Mouse (Mus musculus) lung, postnatal 0 days (tissue): ENCODE measurements around the gene Nedd4. TPM values are rescaled to one million over a fixed set of nuclear protein-coding genes. Genes with fewer than 3 reads are reported as not detected.
A peak's percentile ranks its signal among the peaks of the same experiment; 100 is the strongest.

Experiments
- ATAC-seq: fragments of 200-750 bp; cut with Nextera tagmentation; 2 replicates; pipeline ENCODE4 v1.8.0; 2017; ENCODE audit warnings: moderate library complexity
- DNase-seq: peaks from one replicate; pipeline ENCODE4 v3.0.0-alpha.2; 2016; ENCODE audit warnings: low spot score
- H3K27ac ChIP-seq: fragments of 300-500 bp; sonication (generic); 2 replicates; pipeline ENCODE4 v1.5.1; 2014; ENCODE audit warnings: antibody characterized with exemption, mild to moderate bottlenecking, low read length, mixed read lengths
- H3K27me3 ChIP-seq: fragments of 300-500 bp; sonication (generic); replicated peaks from 2 replicates; pipeline ENCODE4 v1.6.1; 2014; ENCODE audit warnings: low read length, mixed read lengths; ENCODE audit not compliant: insufficient read depth
- H3K36me3 ChIP-seq: fragments of 300-500 bp; sonication (generic); 2 replicates; pipeline ENCODE4 v1.6.1; 2014; ENCODE audit warnings: low read length, mixed read lengths; ENCODE audit not compliant: insufficient read depth
- H3K4me1 ChIP-seq: fragments of 300-500 bp; sonication (generic); 2 replicates; pipeline ENCODE4 v1.6.1; 2014; ENCODE audit warnings: antibody characterized with exemption, low read depth, low read length, mixed read lengths; ENCODE audit not compliant: insufficient read depth
- H3K4me2 ChIP-seq: fragments of 300-500 bp; sonication (generic); replicated peaks from 2 replicates; pipeline ENCODE4 v1.6.1; 2014; ENCODE audit warnings: low read depth, mild to moderate bottlenecking, low read length, moderate library complexity, mixed read lengths
- H3K4me3 ChIP-seq: fragments of 300-500 bp; sonication (generic); 2 replicates; pipeline ENCODE4 v1.5.1; 2014; ENCODE audit warnings: low read depth, low read length
- H3K9ac ChIP-seq: fragments of 300-500 bp; sonication (generic); replicated peaks from 2 replicates; pipeline ENCODE4 v1.6.1; 2014; ENCODE audit warnings: low read depth, mild to moderate bottlenecking
- H3K9me3 ChIP-seq: fragments of 300-500 bp; sonication (generic); 2 replicates; pipeline ENCODE4 v1.6.1; 2016; ENCODE audit warnings: low read length, mixed read lengths
- CTCF ChIP-seq: IDR thresholded peaks from 2 replicates; pipeline ENCODE4 v1.5.1; 2016; ENCODE audit warnings: antibody characterized with exemption, mild to moderate bottlenecking
- EP300 ChIP-seq: IDR thresholded peaks from 2 replicates; pipeline ENCODE4 v1.6.1; 2016; ENCODE audit warnings: antibody characterized with exemption, mild to moderate bottlenecking, control low read depth
- WGBS: fragments of 180-500 bp; shearing (Covaris S2); extraction: QIAGEN DNeasy Blood & Tissue Kit; methylation state at CpG from one replicate; pipeline ENCODE4 v1.1.7; 2014; 5-methylcytosine and 5-hydroxymethylcytosine counted together
- polyA plus RNA-seq: library from polyadenylated mRNA; unstranded; fragments of >200 nt; fragmentation: Nextera tagmentation; extraction: Ambion mirVana; gene quantifications from 2 replicates; pipeline ENCODE4 v1.2.1, GENCODE M21; 2015

Gene Nedd4
- polyA plus RNA-seq, 1 experiment from 2014 or later: 264 TPM

DNA sequence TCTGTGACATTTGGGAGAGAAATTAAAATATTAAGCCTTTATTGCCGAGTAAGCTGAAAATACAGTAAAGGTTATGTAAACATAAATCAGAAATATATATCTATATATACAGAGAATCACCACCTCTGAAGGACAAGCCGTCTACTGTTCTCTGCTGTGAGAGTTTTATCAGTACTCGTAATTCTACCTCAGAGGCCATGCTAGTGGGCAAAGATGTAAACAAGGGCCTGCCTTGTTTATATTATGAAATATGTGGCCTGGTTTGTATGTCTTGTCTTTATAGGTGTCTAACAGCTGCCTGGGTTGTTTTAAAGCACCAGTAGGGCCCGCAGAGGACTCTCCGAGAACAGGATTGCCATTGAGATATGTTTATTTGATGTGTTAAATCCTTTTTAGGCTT is 29.8 kb downstream of the Nedd4 start:
- no peak for ATAC-seq
- H3K9ac ChIP-seq: no peak overlapping the region
- DNase-seq: peak; percentile 24
- H3K4me3 ChIP-seq: no peak overlapping the region
- H3K9me3 ChIP-seq: no peaks in the 10 kb centered on the region
- no peak overlapping the region for H3K4me2 ChIP-seq
- H3K36me3 ChIP-seq: peaks cover 25% of the 10 kb centered on the region
- peaks cover 5% of the 10 kb centered on the region; the same call in 1 of the 2 replicates for H3K4me1 ChIP-seq
- H3K27me3 ChIP-seq: no peaks in the 10 kb centered on the region
- H3K27ac ChIP-seq: no peak overlapping the region
- WGBS: 47% methylated on average over 5 of the region's 5 CpGs
- no peak for TF ChIP-seq CTCF
- TF ChIP-seq EP300: no peak

DNA sequence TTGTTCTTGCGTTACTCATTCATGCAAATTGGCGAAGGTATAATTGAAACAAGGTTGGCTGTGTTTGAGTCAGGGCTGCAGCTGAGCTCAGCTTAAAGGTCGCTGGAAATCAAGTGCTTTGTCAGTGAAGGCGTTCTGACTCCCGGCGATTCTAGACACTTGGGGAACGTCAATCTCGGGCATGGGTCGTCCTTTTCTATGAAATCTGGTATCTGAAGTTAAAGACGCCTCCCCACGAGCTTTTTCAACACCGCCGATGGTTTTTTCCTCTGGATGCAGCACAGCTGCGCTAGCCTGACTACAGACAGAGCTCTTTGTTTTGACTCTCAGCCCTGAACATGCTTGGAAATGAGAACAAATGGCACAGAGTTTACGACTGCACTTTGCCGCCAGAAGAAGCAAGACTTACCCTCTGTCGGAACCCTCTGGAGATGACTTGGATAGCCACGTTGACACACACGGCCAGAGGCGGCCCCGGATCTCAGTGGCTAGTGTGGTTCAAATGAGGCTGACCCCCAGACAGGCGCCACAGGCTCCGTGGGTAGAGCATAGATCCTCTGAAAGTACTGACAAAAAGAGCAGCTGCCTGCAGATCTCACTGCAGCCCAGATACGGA is 31.0 kb downstream of the Nedd4 start:
- 72% methylated on average over 24 of the region's 24 CpGs for WGBS
- no peak for ATAC-seq
- H3K4me3 ChIP-seq: no peak overlapping the region

GRCm38 (mm10) chr9:72693861-72694260 is 31.7 kb downstream of the Nedd4 start:
- no peak for ATAC-seq
- no peak overlapping the region for H3K9ac ChIP-seq
- no peak overlapping the region for H3K4me3 ChIP-seq
- H3K36me3 ChIP-seq: peaks cover 15% of the 10 kb centered on the region
- H3K27ac ChIP-seq: no peak overlapping the region
- DNase-seq: no peak
- H3K4me1 ChIP-seq: peaks cover 5% of the 10 kb centered on the region; the same call in 1 of the 2 replicates
- no peak for TF ChIP-seq EP300
- TF ChIP-seq CTCF: no peak
- no peaks in the 10 kb centered on the region for H3K27me3 ChIP-seq
- H3K9me3 ChIP-seq: no peaks in the 10 kb centered on the region
- no peak overlapping the region for H3K4me2 ChIP-seq
- WGBS: 75% methylated on average over 14 of the region's 14 CpGs

More for the DNA sequence above, 31.0 kb downstream of the Nedd4 start:
- Histone ChIP-seq H3K27me3 (no peaks in the 10 kb centered on the region), H3K36me3 (peaks cover 21% of the 10 kb centered on the region), H3K9ac (no peak overlapping the region), H3K27ac (peak overlapping the region; percentile 32; the same call in 1 of the 2 replicates), H3K9me3 (no peaks in the 10 kb centered on the region), H3K4me1 (peaks cover 5% of the 10 kb centered on the region; the same call in 1 of the 2 replicates), H3K4me2 (no peak overlapping the region)
- no peak for DNase-seq
- TF ChIP-seq CTCF (no peak), EP300 (no peak)

DNA sequence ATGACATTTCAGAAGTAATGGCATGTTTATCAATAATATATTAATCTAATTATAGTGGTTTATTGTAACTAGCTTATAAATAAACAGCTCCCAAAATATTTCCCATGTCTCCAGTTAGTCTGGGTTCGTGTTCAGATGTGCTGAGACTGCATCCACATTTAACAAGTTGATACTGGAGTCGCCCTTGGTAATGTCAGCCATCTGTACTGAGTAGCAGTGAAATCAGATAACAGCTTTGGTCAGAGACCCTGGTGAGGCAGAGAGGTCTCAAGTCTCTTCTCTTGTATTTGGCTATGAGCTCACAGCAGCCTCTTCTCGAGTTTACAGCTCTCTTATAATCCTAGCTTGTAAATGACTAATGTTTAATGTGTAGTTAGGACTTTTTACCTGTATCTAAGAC is 34.4 kb downstream of the Nedd4 start:
- Histone ChIP-seq H3K27ac (no peak overlapping the region), H3K9ac (no peak overlapping the region), H3K36me3 (peaks cover 15% of the 10 kb centered on the region), H3K4me2 (no peak overlapping the region), H3K9me3 (no peaks in the 10 kb centered on the region), H3K4me3 (no peak overlapping the region), H3K27me3 (no peaks in the 10 kb centered on the region), H3K4me1 (peaks cover 5% of the 10 kb centered on the region; the same call in 1 of the 2 replicates)
- TF ChIP-seq EP300 (no peak), CTCF (no peak)
- DNase-seq (no peak), ATAC-seq (no peak)
- 46% methylated on average over 3 of the region's 3 CpGs for WGBS

GRCm38 (mm10) chr9:72697779-72698178 is 35.6 kb downstream of the Nedd4 start:
- H3K36me3 ChIP-seq: peaks cover 15% of the 10 kb centered on the region
- ATAC-seq: no peak
- no peak overlapping the region for H3K4me3 ChIP-seq
- DNase-seq: no peak
- H3K27me3 ChIP-seq: no peaks in the 10 kb centered on the region
- H3K9ac ChIP-seq: no peak overlapping the region
- no peaks in the 10 kb centered on the region for H3K9me3 ChIP-seq
- H3K4me1 ChIP-seq: peaks cover 5% of the 10 kb centered on the region; the same call in 1 of the 2 replicates
- TF ChIP-seq CTCF: no peak
- no peak for TF ChIP-seq EP300
- H3K27ac ChIP-seq: no peak overlapping the region
- no peak overlapping the region for H3K4me2 ChIP-seq
- WGBS: 89% methylated on average over 4 of the region's 4 CpGs

DNA sequence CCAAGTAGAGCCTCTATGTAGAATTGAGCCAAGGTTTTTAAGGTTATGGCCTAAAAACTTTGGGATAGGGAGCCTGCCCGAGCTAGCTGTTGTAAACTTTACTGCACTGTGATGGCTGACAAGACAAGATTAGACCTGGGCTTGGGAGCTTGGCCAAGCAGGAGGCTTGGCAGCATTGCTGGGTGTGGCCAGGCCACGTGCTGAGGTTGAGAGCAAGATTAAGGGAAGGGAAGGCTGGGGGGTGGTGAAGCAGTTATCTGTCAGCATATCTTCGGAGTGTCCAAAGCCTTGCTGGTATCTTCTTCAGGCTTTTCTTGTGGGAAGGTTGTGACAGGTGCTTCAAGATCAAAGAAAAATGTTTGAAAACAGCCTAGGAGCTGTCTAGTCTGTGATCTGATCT is 37.6 kb downstream of the Nedd4 start:
- H3K4me3 ChIP-seq: no peak overlapping the region
- H3K27ac ChIP-seq: no peak overlapping the region
- H3K4me1 ChIP-seq: peaks cover 5% of the 10 kb centered on the region; the same call in 1 of the 2 replicates
- DNase-seq (no peak), ATAC-seq (no peak)
- H3K9me3 ChIP-seq: no peaks in the 10 kb centered on the region
- peaks cover 6% of the 10 kb centered on the region for H3K36me3 ChIP-seq
- TF ChIP-seq CTCF (no peak), EP300 (no peak)
- 48% methylated on average over 3 of the region's 3 CpGs for WGBS
- no peaks in the 10 kb centered on the region for H3K27me3 ChIP-seq
- H3K9ac ChIP-seq: no peak overlapping the region
- no peak overlapping the region for H3K4me2 ChIP-seq
